ENCODE assay signal across 8 mouse cellular contexts in the genomic region with DNA sequence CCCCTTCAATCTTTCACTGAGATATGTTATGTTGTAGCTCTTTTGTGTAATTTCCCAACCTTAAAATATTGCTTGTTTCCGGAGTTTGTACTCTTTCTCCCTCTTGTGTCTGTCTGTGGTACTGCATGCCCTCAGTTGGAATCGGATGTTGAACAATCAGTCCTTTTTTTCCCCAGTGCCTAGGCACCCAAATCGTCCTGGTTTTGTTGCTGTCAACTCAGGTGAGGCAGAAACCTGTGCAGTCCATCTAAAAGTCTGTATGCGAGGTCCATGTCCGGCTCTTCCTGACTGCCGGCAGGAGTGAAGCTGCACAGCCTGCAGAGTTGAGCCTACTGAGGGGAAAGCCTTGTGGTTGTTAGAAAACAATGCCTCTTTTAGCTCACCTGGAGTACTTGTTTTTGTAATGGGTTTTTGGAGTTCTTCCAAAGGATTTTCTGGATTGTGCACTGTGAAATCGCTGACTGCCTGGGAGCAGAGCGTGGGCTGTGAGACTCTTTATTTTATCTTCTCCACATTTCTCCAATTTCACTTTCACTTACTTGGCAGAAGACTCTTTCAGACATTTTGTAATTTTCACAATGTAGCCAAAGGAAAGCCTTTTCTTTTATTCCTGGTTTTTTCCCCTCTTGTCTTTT. TPM values are rescaled to one million over a fixed set of nuclear protein-coding genes. Genes with fewer than 3 reads are reported as not detected.
A peak's percentile ranks its signal among the peaks of the same experiment; 100 is the strongest.
DNase-seq lines count a peak whose midpoint lies in the region; ATAC-seq lines count a peak whose summit lies in the region.

No protein-coding gene starts in this region.

- H3K4me2 ChIP-seq in liver, embryonic 12.5 days, result no peak overlapping the region

- no peak overlapping the region for H3K4me3 ChIP-seq in liver, embryonic 12.5 days

- H3K4me1 ChIP-seq in liver, embryonic 12.5 days, result 0 out of 2 replicates have a peak, but pooled peaks cover 7% of the 10 kb centered on the region

- peak; percentile 48 for DNase-seq in liver
- DNase-seq in adrenal gland, postnatal 14 days, result peak; percentile 73
- peak; percentile 32 for DNase-seq in embryo, embryonic 11.5 days (ENCODE audit: low read depth, low spot score)
- DNase-seq in heart, postnatal 4 days, result peak; percentile 73
- DNase-seq in left cerebral cortex, postnatal 36 days (ENCODE audit: low spot score in 2 of 2), result peak; percentile 37 to 66
- peak; percentile 12 for DNase-seq in ovary, adult 18-20 months (ENCODE audit: low spot score)
- peak; percentile 40 to 76 for DNase-seq in thymus, postnatal 10 days (ENCODE audit: low spot score in 2 of 2)

- WGBS in liver, embryonic 12.5 days (ENCODE audit: insufficient replicate concordance), result 64% methylated on average over 8 of the region's 8 CpGs

- no peak overlapping the region for H3K9ac ChIP-seq in liver, embryonic 12.5 days

- intact Hi-C loops in left cerebral cortex, postnatal 36 days (cut with DNase I), result loop anchor here (5.0 kb wide), 2 partner anchors 112 to 468 kb away; no protein-coding TSS in a partner anchor

- no peaks in the 10 kb centered on the region for H3K9me3 ChIP-seq in liver, embryonic 12.5 days (replicated peaks)

- H3K27ac ChIP-seq in liver, embryonic 12.5 days, result no peak overlapping the region

- no peaks in the 10 kb centered on the region for H3K27me3 ChIP-seq in liver, embryonic 12.5 days (replicated peaks)

- ATAC-seq in liver, embryonic 12.5 days, result no peak

- H3K36me3 ChIP-seq in liver, embryonic 12.5 days, result peaks cover 51% of the 10 kb centered on the region

RNA-seq across cellular contexts. Expression of gene Tax1bp1, which starts 11.4 kb away (rescaled TPM):
- polyA plus RNA-seq in liver, embryonic 12.5 days (2016; fragmentation: Nextera tagmentation; extraction: Ambion mirVana), result 88.2 and 89.6 TPM in 2 replicates
- 151 and 163 TPM in 2 replicates for total RNA-seq in adrenal gland, postnatal 14 days (2021)
- 100 to 1,000 TPM; 107 to 113 TPM for total RNA-seq in heart, postnatal 4 days (2021)
- 100 to 1,000 TPM; 125 TPM for total RNA-seq in left cerebral cortex, postnatal 36 days (2021)

Comparison
In these comparisons a context has a peak if more than half of its experiments do, and no peak if none do; other contexts are left out.
1. DNase-seq: peak in every context shown above with its lines; median percentile 73 in adrenal gland, postnatal 14 days; 73 in heart, postnatal 4 days; 58 in thymus, postnatal 10 days; 52 in left cerebral cortex, postnatal 36 days; 48 in liver; 32 in embryo, embryonic 11.5 days; 12 in ovary, adult 18-20 months.